Mouse (Mus musculus) embryo, embryonic 11 days (tissue): ENCODE measurements at regions not wholly inside any gene's neighbourhood (a gene's known extent, or its start where the extent isn't known, plus 50 kb on each side); places are given as distances from the start of the nearest gene placed in this dataset.

Source experiments
- DNase-seq: peaks from one replicate; pipeline ENCODE4 v3.0.0-alpha.2; 2015

- no peak for DNase-seq
These were observed 68.8 kb upstream of the Pax8 start for GRCm38 (mm10) chr2:24544190-24544589.

DNA sequence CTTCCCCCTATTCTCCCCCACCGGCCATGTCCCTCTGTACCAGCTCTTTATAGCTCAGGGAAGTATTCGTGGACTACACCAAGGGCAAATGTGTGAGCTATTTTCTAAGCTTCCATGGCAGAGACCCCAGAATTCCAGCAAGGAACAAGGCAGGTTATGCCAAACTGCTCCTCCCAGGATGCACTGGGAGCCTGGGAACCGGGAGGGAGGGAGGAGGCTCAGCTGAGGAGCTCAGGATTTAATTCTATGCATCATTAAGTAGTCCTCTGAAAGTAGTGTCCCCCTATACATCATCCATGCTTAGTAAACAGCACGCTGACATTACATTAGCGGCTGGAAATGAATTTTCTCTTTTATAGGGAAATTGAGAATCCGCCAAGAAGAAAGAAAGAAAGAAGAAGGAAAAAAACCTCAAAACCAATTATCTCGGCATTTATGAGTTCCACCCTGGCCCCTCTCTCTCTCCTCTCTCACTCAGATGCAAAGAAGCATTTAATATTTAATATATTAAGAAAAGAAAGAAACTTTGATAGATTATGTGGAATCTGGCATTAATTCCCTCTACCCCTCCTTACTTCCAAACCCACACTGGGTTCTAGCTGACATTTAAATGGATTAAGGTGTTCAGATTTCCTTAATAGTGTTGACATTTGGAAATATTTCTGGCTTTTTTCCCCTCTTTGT, 63.6 kb upstream of the Pax8 start:
- DNase-seq: peak; percentile 17

DNA sequence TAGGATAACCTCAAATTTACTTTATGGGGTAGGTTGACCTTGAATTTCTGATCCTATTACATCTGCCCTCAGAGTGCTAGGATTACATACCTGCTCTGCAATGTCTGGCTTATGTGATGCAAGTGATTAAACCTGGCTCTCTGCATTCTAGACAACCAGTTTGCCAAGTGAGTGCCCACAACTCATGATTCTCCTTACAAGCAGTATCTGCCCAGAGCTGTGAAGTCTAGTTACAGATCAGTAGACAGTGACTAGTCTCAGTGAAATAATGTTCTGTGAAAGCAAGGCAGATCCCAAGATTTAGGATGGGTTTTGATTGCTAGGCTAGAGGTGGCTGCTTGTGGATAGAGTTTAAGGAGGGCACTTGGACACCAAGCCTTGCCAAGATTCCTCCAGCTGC, 61.9 kb upstream of the Pax8 start:
- DNase-seq: no peak
